Mouse (Mus musculus) limb, embryonic 15.5 days (tissue): ENCODE measurements around the gene Spata16. TPM values are rescaled to one million over a fixed set of nuclear protein-coding genes. Genes with fewer than 3 reads are reported as not detected.

Source experiments
- ATAC-seq: fragments of 200-750 bp; cut with Nextera tagmentation; 2 replicates; pipeline ENCODE4 v1.8.0; 2017; ENCODE audit warnings: low read depth, moderate TSS enrichment; ENCODE audit not compliant: insufficient number of reproducible peaks, low FRiP score, low TSS enrichment
- H3K27ac ChIP-seq: fragments of 300-500 bp; sonication (generic); 2 replicates; pipeline ENCODE4 v1.5.1; 2015; ENCODE audit warnings: moderate library complexity, mild to moderate bottlenecking, inconsistent platforms
- H3K27me3 ChIP-seq: fragments of 300-500 bp; sonication (generic); 2 replicates; pipeline ENCODE4 v1.6.1; 2015; ENCODE audit warnings: inconsistent platforms
- H3K36me3 ChIP-seq: fragments of 300-500 bp; sonication (generic); 2 replicates; pipeline ENCODE4 v1.6.1; 2015; ENCODE audit warnings: inconsistent platforms
- H3K4me1 ChIP-seq: fragments of 300-500 bp; sonication (generic); 2 replicates; pipeline ENCODE4 v1.6.1; 2015; ENCODE audit warnings: inconsistent platforms
- H3K4me2 ChIP-seq: fragments of 300-500 bp; sonication (generic); 2 replicates; pipeline ENCODE4 v1.6.1; 2015; ENCODE audit warnings: mild to moderate bottlenecking, inconsistent platforms
- H3K4me3 ChIP-seq: fragments of 300-500 bp; sonication (generic); 2 replicates; pipeline ENCODE4 v1.5.1; 2015; ENCODE audit warnings: mild to moderate bottlenecking, inconsistent platforms
- H3K9ac ChIP-seq: fragments of 300-500 bp; sonication (generic); 2 replicates; pipeline ENCODE4 v1.6.1; 2015; ENCODE audit warnings: inconsistent platforms
- H3K9me3 ChIP-seq: fragments of 300-500 bp; sonication (generic); 2 replicates; pipeline ENCODE4 v1.6.1; 2016; ENCODE audit warnings: inconsistent platforms
- WGBS: fragments of 180-500 bp; shearing (Covaris S2); methylation state at CpG from one replicate; pipeline ENCODE4 v1.1.7; 2015; 5-methylcytosine and 5-hydroxymethylcytosine counted together
- polyA plus RNA-seq: library from polyadenylated mRNA; unstranded; fragments of >200 nt; fragmentation: Nextera tagmentation; extraction: Ambion mirVana; gene quantifications from 2 replicates; pipeline ENCODE4 v1.2.1, GENCODE M21; 2015

Gene Spata16
- polyA plus RNA-seq, 1 experiment from 2014 or later = not detected

GRCm38 (mm10) chr3:26924212-26924611, 286.8 kb downstream of the Spata16 start:
- ATAC-seq = no peak
- whole genome bisulfite sequencing = 40% methylated on average over 3 of the region's 3 CpGs
- Histone ChIP-seq H3K4me2 (no peak overlapping the region), H3K4me3 (no peak overlapping the region), H3K9me3 (no peaks in the 10 kb centered on the region), H3K27ac (no peak overlapping the region), H3K4me1 (no peaks in the 10 kb centered on the region), H3K36me3 (no peaks in the 10 kb centered on the region), H3K9ac (no peak overlapping the region), H3K27me3 (no peaks in the 10 kb centered on the region)

- 57% methylated on average over 3 of the region's 3 CpGs for WGBS
- no peak for ATAC-seq
These were observed 295.7 kb downstream of the Spata16 start for GRCm38 (mm10) chr3:26933079-26933478.

DNA sequence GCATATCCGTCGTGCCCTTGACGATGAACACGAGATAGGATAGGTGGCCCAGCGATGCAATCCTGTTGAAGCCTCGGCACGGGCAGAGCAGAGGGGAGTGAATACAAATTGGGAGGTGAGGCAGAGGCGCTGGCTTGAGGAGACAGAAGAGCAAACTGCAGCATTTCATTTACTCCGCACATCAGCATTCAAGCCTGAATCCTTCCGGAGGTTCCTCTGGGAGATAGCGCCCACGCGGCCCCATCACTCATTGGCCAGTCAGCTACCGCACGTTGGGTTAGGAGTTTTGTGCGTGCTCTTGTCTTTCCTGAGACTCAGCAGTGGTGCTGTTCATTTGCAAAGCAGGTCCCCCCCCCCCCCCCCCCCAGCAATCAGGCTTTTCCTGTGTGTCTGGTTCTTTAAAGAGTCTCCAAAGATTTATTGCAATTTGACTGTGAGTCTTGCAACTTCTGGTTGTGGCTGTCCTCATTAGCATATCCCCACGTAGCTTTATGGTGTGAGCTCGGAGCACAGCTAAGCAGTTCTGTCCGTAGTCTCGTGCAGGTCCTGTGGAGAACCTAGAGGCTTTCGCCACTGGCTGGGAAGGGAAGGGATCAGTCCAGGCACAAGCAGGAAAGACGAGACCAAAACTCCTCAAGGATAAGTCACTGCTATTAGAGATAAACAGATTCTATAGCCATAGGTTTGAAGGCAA, 299.6 kb downstream of the Spata16 start:
- Histone ChIP-seq H3K9me3 (no peaks in the 10 kb centered on the region), H3K36me3 (no peaks in the 10 kb centered on the region), H3K27ac (no peak overlapping the region), H3K27me3 (no peaks in the 10 kb centered on the region), H3K4me3 (no peak overlapping the region), H3K4me2 (peak overlapping the region; percentile 14; the same call in 1 of the 2 replicates), H3K9ac (no peak overlapping the region), H3K4me1 (no peaks in the 10 kb centered on the region)
- no peak for ATAC-seq
- WGBS = 48% methylated on average over 22 of the region's 22 CpGs

More at GRCm38 (mm10) chr3:26933079-26933478, 295.7 kb downstream of the Spata16 start:
- Histone ChIP-seq H3K9me3 (no peaks in the 10 kb centered on the region), H3K27me3 (no peaks in the 10 kb centered on the region), H3K4me3 (no peak overlapping the region), H3K4me2 (no peak overlapping the region), H3K36me3 (no peaks in the 10 kb centered on the region), H3K27ac (no peak overlapping the region), H3K4me1 (no peaks in the 10 kb centered on the region), H3K9ac (no peak overlapping the region)

DNA sequence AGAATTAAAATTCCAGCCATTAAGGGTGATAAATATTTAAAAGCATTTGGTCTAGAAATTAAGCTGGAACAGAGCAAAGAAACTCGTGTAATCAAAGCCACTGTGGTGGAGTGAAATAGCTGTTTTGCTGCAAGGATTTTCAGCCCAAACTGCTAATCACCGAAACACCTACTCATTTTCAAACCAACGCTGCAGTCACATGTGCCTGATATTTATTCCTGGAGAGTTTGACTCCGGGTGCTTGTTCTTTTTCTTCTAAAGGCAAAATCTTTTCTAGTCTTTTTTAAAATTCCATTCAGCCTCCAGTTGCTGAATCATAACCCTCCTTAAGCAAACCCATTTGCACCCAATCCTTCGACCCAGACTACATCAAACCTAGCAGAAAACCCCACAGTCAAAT, 329.4 kb downstream of the Spata16 start:
- no peaks in the 10 kb centered on the region for H3K4me1 ChIP-seq
- 64% methylated on average over 5 of the region's 5 CpGs for WGBS
- no peak overlapping the region for H3K9ac ChIP-seq
- H3K36me3 ChIP-seq = no peaks in the 10 kb centered on the region
- H3K27ac ChIP-seq = no peak overlapping the region
- H3K27me3 ChIP-seq = no peaks in the 10 kb centered on the region
- no peaks in the 10 kb centered on the region for H3K9me3 ChIP-seq
- no peak overlapping the region for H3K4me2 ChIP-seq
- ATAC-seq = no peak
- no peak overlapping the region for H3K4me3 ChIP-seq

- no peaks in the 10 kb centered on the region for H3K36me3 ChIP-seq
- H3K9me3 ChIP-seq = no peaks in the 10 kb centered on the region
- H3K4me2 ChIP-seq = no peak overlapping the region
- no peak overlapping the region for H3K4me3 ChIP-seq
- no peaks in the 10 kb centered on the region for H3K4me1 ChIP-seq
- 78% methylated on average over 3 of the region's 3 CpGs for WGBS
- no peak overlapping the region for H3K9ac ChIP-seq
- no peaks in the 10 kb centered on the region for H3K27me3 ChIP-seq
- H3K27ac ChIP-seq = no peak overlapping the region
- ATAC-seq = no peak
These were observed 331.6 kb downstream of the Spata16 start for GRCm38 (mm10) chr3:26968852-26969513.

GRCm38 (mm10) chr3:26970529-26970928, 333.1 kb downstream of the Spata16 start:
- Histone ChIP-seq H3K27me3 (no peaks in the 10 kb centered on the region), H3K4me2 (no peak overlapping the region), H3K9me3 (no peaks in the 10 kb centered on the region), H3K4me3 (no peak overlapping the region), H3K4me1 (no peaks in the 10 kb centered on the region), H3K9ac (no peak overlapping the region), H3K27ac (no peak overlapping the region), H3K36me3 (no peaks in the 10 kb centered on the region)
- no peak for ATAC-seq
- 86% methylated on average over 3 of the region's 3 CpGs for WGBS

- no peak for ATAC-seq
- 33% methylated on average over 1 of the region's 1 CpGs for WGBS
- H3K4me1 ChIP-seq = no peaks in the 10 kb centered on the region
- no peak overlapping the region for H3K4me3 ChIP-seq
- H3K36me3 ChIP-seq = no peaks in the 10 kb centered on the region
- H3K9ac ChIP-seq = no peak overlapping the region
- no peak overlapping the region for H3K27ac ChIP-seq
- no peak overlapping the region for H3K4me2 ChIP-seq
- no peaks in the 10 kb centered on the region for H3K27me3 ChIP-seq
- no peaks in the 10 kb centered on the region for H3K9me3 ChIP-seq
These were observed 333.9 kb downstream of the Spata16 start for GRCm38 (mm10) chr3:26971276-26971675.

GRCm38 (mm10) chr3:26972105-26972504, 334.7 kb downstream of the Spata16 start:
- H3K27ac ChIP-seq = no peak overlapping the region
- H3K4me1 ChIP-seq = no peaks in the 10 kb centered on the region
- 13% methylated on average over 1 of the region's 1 CpGs for WGBS
- H3K4me2 ChIP-seq = no peak overlapping the region
- no peak overlapping the region for H3K9ac ChIP-seq
- no peaks in the 10 kb centered on the region for H3K9me3 ChIP-seq
- H3K36me3 ChIP-seq = no peaks in the 10 kb centered on the region
- ATAC-seq = no peak
- no peaks in the 10 kb centered on the region for H3K27me3 ChIP-seq
- H3K4me3 ChIP-seq = no peak overlapping the region

DNA sequence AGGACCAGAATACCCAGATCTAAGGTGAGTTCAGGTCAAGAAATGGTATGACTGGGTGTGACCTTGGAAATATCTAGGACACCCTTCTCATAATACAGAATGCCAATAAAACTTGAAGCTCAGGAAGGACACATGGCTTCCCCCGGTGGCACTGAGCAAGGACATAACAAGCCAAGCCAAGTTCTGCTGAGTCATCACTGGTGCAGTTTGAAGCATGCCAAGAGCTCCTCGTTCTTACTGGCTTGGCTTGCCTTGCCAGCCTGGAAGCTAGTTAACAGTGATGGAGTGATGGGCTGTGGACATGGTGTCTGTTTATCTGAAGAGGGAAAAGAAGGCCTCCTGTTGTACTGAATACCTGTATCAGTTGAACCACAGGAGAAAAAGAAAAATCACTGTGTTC, 342.2 kb downstream of the Spata16 start:
- Histone ChIP-seq H3K4me2 (no peak overlapping the region), H3K27ac (no peak overlapping the region), H3K36me3 (no peaks in the 10 kb centered on the region), H3K9ac (no peak overlapping the region), H3K4me3 (no peak overlapping the region), H3K27me3 (no peaks in the 10 kb centered on the region), H3K9me3 (no peaks in the 10 kb centered on the region), H3K4me1 (peaks cover 8% of the 10 kb centered on the region; the same call in 1 of the 2 replicates)
- ATAC-seq = no peak
- 61% methylated on average over 2 of the region's 2 CpGs for whole genome bisulfite sequencing

DNA sequence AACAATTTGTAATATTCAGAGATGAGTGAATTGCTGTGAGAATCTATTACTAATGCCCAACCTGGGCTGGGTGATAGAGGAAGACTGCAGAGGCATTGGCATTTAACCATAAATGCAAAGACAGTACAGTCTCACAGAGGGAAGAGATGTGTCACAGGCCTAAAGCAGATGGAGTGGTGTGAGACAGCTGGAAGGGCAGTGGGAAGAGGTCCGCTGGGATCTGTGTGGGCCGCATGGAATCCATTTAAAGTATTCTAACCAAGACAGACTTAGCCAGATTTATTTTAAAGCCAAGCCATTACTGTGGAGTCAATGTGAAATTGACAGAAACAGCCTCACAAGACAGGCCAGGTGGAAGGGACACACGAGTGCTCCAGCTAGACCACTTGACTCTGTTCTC, 343.0 kb downstream of the Spata16 start:
- H3K4me1 ChIP-seq = peaks cover 8% of the 10 kb centered on the region; the same call in 1 of the 2 replicates
- no peaks in the 10 kb centered on the region for H3K36me3 ChIP-seq
- H3K27ac ChIP-seq = no peak overlapping the region
- H3K27me3 ChIP-seq = no peaks in the 10 kb centered on the region
- H3K9me3 ChIP-seq = no peaks in the 10 kb centered on the region
- ATAC-seq = no peak
- H3K9ac ChIP-seq = no peak overlapping the region
- 77% methylated on average over 3 of the region's 3 CpGs for WGBS
- no peak overlapping the region for H3K4me3 ChIP-seq
- no peak overlapping the region for H3K4me2 ChIP-seq

DNA sequence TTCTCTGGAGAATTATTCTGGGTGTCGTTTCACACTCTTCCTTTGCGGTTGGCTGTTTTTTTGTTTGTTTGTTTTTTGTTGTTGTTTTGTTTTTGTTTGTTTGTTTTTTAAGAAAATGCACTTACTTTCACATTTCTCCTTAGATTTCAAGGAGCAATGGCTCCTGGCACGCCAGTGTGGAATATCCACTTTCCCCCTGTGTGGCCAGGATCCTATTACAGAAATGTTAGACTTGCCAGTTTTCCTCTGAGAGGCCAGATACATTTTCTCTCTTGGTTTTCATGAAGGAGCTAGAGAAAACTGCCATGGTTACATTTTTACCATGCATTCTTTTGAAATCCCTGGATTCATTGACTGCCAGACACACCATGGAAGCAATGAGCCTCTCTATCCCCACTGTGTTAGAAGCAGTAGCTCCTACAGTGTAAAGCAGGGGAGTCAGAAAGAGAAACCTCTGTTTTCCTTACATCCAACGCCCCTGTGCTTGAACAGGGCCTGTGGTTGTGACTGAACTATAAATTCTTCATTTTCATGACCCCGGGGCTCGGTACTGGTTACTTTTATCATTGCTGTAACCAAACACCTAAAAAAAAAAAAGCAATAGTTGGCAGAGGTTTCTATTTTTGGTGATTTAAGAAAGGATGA, 344.7 kb downstream of the Spata16 start:
- H3K36me3 ChIP-seq = no peaks in the 10 kb centered on the region

DNA sequence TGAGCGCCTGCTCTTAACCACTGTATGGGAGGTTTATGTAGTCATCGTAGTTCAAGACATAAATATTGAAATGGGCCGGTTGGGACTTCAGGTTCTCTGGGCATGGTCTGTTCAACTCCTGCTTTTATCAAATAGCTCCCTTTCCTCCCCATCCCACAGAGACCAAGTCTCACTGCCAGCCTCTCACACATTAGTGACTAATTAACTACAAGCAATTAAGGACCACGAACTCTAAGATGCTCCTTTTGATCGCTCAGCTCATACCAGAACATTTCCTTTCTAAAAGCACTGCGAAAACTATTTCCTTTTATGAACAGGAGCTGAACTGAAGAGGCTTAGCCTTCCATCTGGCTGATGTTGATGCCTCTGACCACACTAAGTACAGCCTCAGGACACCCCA, 346.3 kb downstream of the Spata16 start:
- Histone ChIP-seq H3K4me1 (peaks cover 8% of the 10 kb centered on the region; the same call in 1 of the 2 replicates), H3K36me3 (no peaks in the 10 kb centered on the region), H3K9me3 (no peaks in the 10 kb centered on the region), H3K27me3 (no peaks in the 10 kb centered on the region), H3K4me3 (no peak overlapping the region), H3K4me2 (no peak overlapping the region), H3K27ac (no peak overlapping the region), H3K9ac (no peak overlapping the region)
- 80% methylated on average over 6 of the region's 6 CpGs for WGBS
- no peak for ATAC-seq

More for the DNA sequence above, 344.7 kb downstream of the Spata16 start:
- WGBS = 51% methylated on average over 6 of the region's 6 CpGs
- H3K27ac ChIP-seq = peak overlapping the region; percentile 47; the same call in 1 of the 2 replicates
- H3K4me1 ChIP-seq = peaks cover 8% of the 10 kb centered on the region; the same call in 1 of the 2 replicates
- H3K9ac ChIP-seq = no peak overlapping the region
- H3K4me3 ChIP-seq = no peak overlapping the region
- H3K27me3 ChIP-seq = no peaks in the 10 kb centered on the region
- H3K9me3 ChIP-seq = no peaks in the 10 kb centered on the region
- ATAC-seq = 0 out of 2 replicates have a peak, but pooled peaks have one; percentile 40
- H3K4me2 ChIP-seq = no peak overlapping the region
